Mouse (Mus musculus): ENCODE results near the gene Mcm5.

Gene Mcm5

GRCm38 (mm10) chr8:75169363-75169762 lies 60.0 kb downstream of the Mcm5 start:
- DNase-seq (ENCODE audit: low spot score in 2 of 2): no peak

- no peak for DNase-seq (ENCODE audit: low spot score in 2 of 2)
These were observed 62.8 kb downstream of the Mcm5 start for GRCm38 (mm10) chr8:75172009-75172685.

Data from left cerebral cortex, adult 9 months (tissue).